Mouse (Mus musculus): ENCODE data around the gene Gm20662. TPM values are rescaled to one million over a fixed set of nuclear protein-coding genes. Genes with fewer than 3 reads are reported as not detected.

Gm20662 gene
- polyA plus RNA-seq, 1 experiment: not detected

GRCm38 (mm10) chr9:108053665-108054225, 57.6 kb downstream of the Gm20662 start:
- TF ChIP-seq POLR2A (IDR thresholded peaks at IDR 0.05; ENCODE audit: insufficient read depth, low read depth, low read length) (no peak), CTCF (IDR thresholded peaks at IDR 0.05; ENCODE audit: insufficient read depth, low read depth, low read length) (no peak)
- Histone ChIP-seq H3K27ac (ENCODE audit: insufficient read depth, low read depth, low read length) (no peak overlapping the region), H3K4me3 (ENCODE audit: insufficient read depth, low read depth, low read length) (no peak overlapping the region), H3K4me1 (ENCODE audit: control insufficient read depth, insufficient read depth, low read length) (peaks cover 23% of the 10 kb centered on the region)
- WGBS: 89% methylated on average over 15 of the region's 15 CpGs

- 89% methylated on average over 22 of the region's 22 CpGs for WGBS
- TF ChIP-seq POLR2A (IDR thresholded peaks at IDR 0.05; ENCODE audit: insufficient read depth, low read depth, low read length) (no peak), CTCF (IDR thresholded peaks at IDR 0.05; ENCODE audit: insufficient read depth, low read depth, low read length) (no peak)
- Histone ChIP-seq H3K4me3 (ENCODE audit: insufficient read depth, low read depth, low read length) (no peak overlapping the region), H3K27ac (ENCODE audit: insufficient read depth, low read depth, low read length) (no peak overlapping the region), H3K4me1 (ENCODE audit: control insufficient read depth, insufficient read depth, low read length) (peaks cover 21% of the 10 kb centered on the region)
Measured at GRCm38 (mm10) chr9:108054331-108055040, 58.3 kb downstream of the Gm20662 start.

GRCm38 (mm10) chr9:108055061-108055460, 58.9 kb downstream of the Gm20662 start:
- Histone ChIP-seq H3K4me1 (ENCODE audit: control insufficient read depth, insufficient read depth, low read length) (peaks cover 15% of the 10 kb centered on the region), H3K4me3 (ENCODE audit: insufficient read depth, low read depth, low read length) (no peak overlapping the region), H3K27ac (ENCODE audit: insufficient read depth, low read depth, low read length) (no peak overlapping the region)
- 92% methylated on average over 1 of the region's 1 CpGs for WGBS
- TF ChIP-seq POLR2A (IDR thresholded peaks at IDR 0.05; ENCODE audit: insufficient read depth, low read depth, low read length) (no peak), CTCF (IDR thresholded peaks at IDR 0.05; ENCODE audit: insufficient read depth, low read depth, low read length) (no peak)

- WGBS: 85% methylated on average over 6 of the region's 6 CpGs
- no peak overlapping the region for H3K4me3 ChIP-seq (ENCODE audit: insufficient read depth, low read depth, low read length)
- H3K27ac ChIP-seq (ENCODE audit: insufficient read depth, low read depth, low read length): no peak overlapping the region
- H3K4me1 ChIP-seq (ENCODE audit: control insufficient read depth, insufficient read depth, low read length): peaks cover 11% of the 10 kb centered on the region
- TF ChIP-seq POLR2A (IDR thresholded peaks at IDR 0.05; ENCODE audit: insufficient read depth, low read depth, low read length): no peak
Measured at GRCm38 (mm10) chr9:108055661-108056237, 59.6 kb downstream of the Gm20662 start.

- 80% methylated on average over 28 of the region's 28 CpGs for WGBS
- Histone ChIP-seq H3K27ac (ENCODE audit: insufficient read depth, low read depth, low read length) (no peak overlapping the region), H3K4me1 (ENCODE audit: control insufficient read depth, insufficient read depth, low read length) (peaks cover 8% of the 10 kb centered on the region), H3K4me3 (ENCODE audit: insufficient read depth, low read depth, low read length) (no peak overlapping the region)
- TF ChIP-seq CTCF (IDR thresholded peaks at IDR 0.05; ENCODE audit: insufficient read depth, low read depth, low read length) (no peak), POLR2A (IDR thresholded peaks at IDR 0.05; ENCODE audit: insufficient read depth, low read depth, low read length) (no peak)
Measured at GRCm38 (mm10) chr9:108056361-108057261, 60.5 kb downstream of the Gm20662 start.

- Histone ChIP-seq H3K27ac (ENCODE audit: insufficient read depth, low read depth, low read length) (no peak overlapping the region), H3K4me1 (ENCODE audit: control insufficient read depth, insufficient read depth, low read length) (peaks cover 8% of the 10 kb centered on the region), H3K4me3 (ENCODE audit: insufficient read depth, low read depth, low read length) (no peak overlapping the region)
- TF ChIP-seq CTCF (IDR thresholded peaks at IDR 0.05; ENCODE audit: insufficient read depth, low read depth, low read length): no peak
- no peak for TF ChIP-seq POLR2A (IDR thresholded peaks at IDR 0.05; ENCODE audit: insufficient read depth, low read depth, low read length)
- WGBS: 82% methylated on average over 5 of the region's 5 CpGs
Measured at GRCm38 (mm10) chr9:108057262-108057562, 61.1 kb downstream of the Gm20662 start.

- peaks cover 2% of the 10 kb centered on the region for H3K4me1 ChIP-seq (ENCODE audit: control insufficient read depth, insufficient read depth, low read length)
- H3K4me3 ChIP-seq (ENCODE audit: insufficient read depth, low read depth, low read length): no peak overlapping the region
- TF ChIP-seq POLR2A (IDR thresholded peaks at IDR 0.05; ENCODE audit: insufficient read depth, low read depth, low read length) (no peak), CTCF (IDR thresholded peaks at IDR 0.05; ENCODE audit: insufficient read depth, low read depth, low read length) (no peak)
- H3K27ac ChIP-seq (ENCODE audit: insufficient read depth, low read depth, low read length): no peak overlapping the region
- 90% methylated on average over 9 of the region's 9 CpGs for WGBS
Measured at GRCm38 (mm10) chr9:108058291-108058690, 62.1 kb downstream of the Gm20662 start.

GRCm38 (mm10) chr9:108062142-108062541, 66.0 kb downstream of the Gm20662 start:
- 82% methylated on average over 3 of the region's 3 CpGs for WGBS
- H3K4me3 ChIP-seq (ENCODE audit: insufficient read depth, low read depth, low read length): no peak overlapping the region
- TF ChIP-seq POLR2A (IDR thresholded peaks at IDR 0.05; ENCODE audit: insufficient read depth, low read depth, low read length) (no peak), CTCF (IDR thresholded peaks at IDR 0.05; ENCODE audit: insufficient read depth, low read depth, low read length) (no peak)
- H3K4me1 ChIP-seq (ENCODE audit: control insufficient read depth, insufficient read depth, low read length): no peaks in the 10 kb centered on the region
- no peak overlapping the region for H3K27ac ChIP-seq (ENCODE audit: insufficient read depth, low read depth, low read length)

- no peak overlapping the region for H3K4me3 ChIP-seq (ENCODE audit: insufficient read depth, low read depth, low read length)
- TF ChIP-seq POLR2A (IDR thresholded peaks at IDR 0.05; ENCODE audit: insufficient read depth, low read depth, low read length) (no peak), CTCF (IDR thresholded peaks at IDR 0.05; ENCODE audit: insufficient read depth, low read depth, low read length) (no peak)
- 93% methylated on average over 12 of the region's 12 CpGs for WGBS
- H3K27ac ChIP-seq (ENCODE audit: insufficient read depth, low read depth, low read length): no peak overlapping the region
- peaks cover 3% of the 10 kb centered on the region for H3K4me1 ChIP-seq (ENCODE audit: control insufficient read depth, insufficient read depth, low read length)
Measured at GRCm38 (mm10) chr9:108063361-108063760, 67.2 kb downstream of the Gm20662 start.
